Mouse (Mus musculus) C2C12 (cell line): ENCODE measurements around the gene Carmil2. TPM values are rescaled to one million over a fixed set of nuclear protein-coding genes. Genes with fewer than 3 reads are reported as not detected.

ENCODE experiments used
- H3K27me3 ChIP-seq: one replicate; pipeline ENCODE4 v1.6.1; 2011; ENCODE audit not compliant: control insufficient read depth, insufficient read depth, insufficient read length
- H3K36me3 ChIP-seq: one replicate; pipeline ENCODE4 v1.6.1; 2011; ENCODE audit not compliant: control insufficient read depth, insufficient read depth
- H3K4me3 ChIP-seq: one replicate; pipeline ENCODE4 v1.5.1; 2011; ENCODE audit warnings: mild to moderate bottlenecking, control low read depth; ENCODE audit not compliant: poor library complexity, insufficient read depth, severe bottlenecking
- H3K79me2 ChIP-seq: one replicate; pipeline ENCODE4 v1.6.1; 2011; ENCODE audit not compliant: control insufficient read depth, insufficient read depth
- H3K79me3 ChIP-seq: one replicate; pipeline ENCODE4 v1.6.1; 2011; ENCODE audit warnings: low read depth, control low read depth
- H3ac ChIP-seq: one replicate; pipeline ENCODE3; 2011; ENCODE audit warnings: low read depth; ENCODE audit not compliant: control insufficient read depth, insufficient read length
- CEBPB ChIP-seq: IDR thresholded peaks from one replicate; pipeline ENCODE4 v1.6.1; 2011; ENCODE audit warnings: low read depth, mild to moderate bottlenecking, control low read depth, moderate library complexity
- CTCF ChIP-seq: IDR thresholded peaks from one replicate; pipeline ENCODE4 v1.5.1; 2011; ENCODE audit not compliant: control insufficient read depth, insufficient read depth, insufficient read length
- FOSL1 ChIP-seq: IDR thresholded peaks from one replicate; pipeline ENCODE4 v1.8.0; 2011; ENCODE audit warnings: mild to moderate bottlenecking, low read length; ENCODE audit not compliant: poor library complexity, insufficient read depth, severe bottlenecking
- MAX ChIP-seq: IDR thresholded peaks from one replicate; pipeline ENCODE4 v1.6.1; 2011; ENCODE audit warnings: mild to moderate bottlenecking, control low read depth
- MYOD1 ChIP-seq: IDR thresholded peaks from one replicate; pipeline ENCODE4 v1.6.1; 2011; ENCODE audit warnings: low read depth; ENCODE audit not compliant: control insufficient read depth, insufficient read length
- MYOG ChIP-seq: IDR thresholded peaks from one replicate; pipeline ENCODE4 v1.6.1; 2011; ENCODE audit not compliant: control insufficient read depth, insufficient read length; ENCODE audit errors: extremely low read depth
- USF1 ChIP-seq: IDR thresholded peaks from one replicate; pipeline ENCODE4 v1.6.1; 2011; ENCODE audit warnings: low read depth, mild to moderate bottlenecking, control low read depth, moderate library complexity
- polyA plus RNA-seq: library from polyadenylated mRNA; unstranded; fragments of >200 nt; fragmentation: generic; extraction: Trizol; gene quantifications from one replicate; pipeline ENCODE4 v1.2.1, GENCODE M21; 2012; ENCODE audit warnings: missing spikeins

Gene Carmil2
- polyA plus RNA-seq, 1 experiment: 0.49 TPM

DNA sequence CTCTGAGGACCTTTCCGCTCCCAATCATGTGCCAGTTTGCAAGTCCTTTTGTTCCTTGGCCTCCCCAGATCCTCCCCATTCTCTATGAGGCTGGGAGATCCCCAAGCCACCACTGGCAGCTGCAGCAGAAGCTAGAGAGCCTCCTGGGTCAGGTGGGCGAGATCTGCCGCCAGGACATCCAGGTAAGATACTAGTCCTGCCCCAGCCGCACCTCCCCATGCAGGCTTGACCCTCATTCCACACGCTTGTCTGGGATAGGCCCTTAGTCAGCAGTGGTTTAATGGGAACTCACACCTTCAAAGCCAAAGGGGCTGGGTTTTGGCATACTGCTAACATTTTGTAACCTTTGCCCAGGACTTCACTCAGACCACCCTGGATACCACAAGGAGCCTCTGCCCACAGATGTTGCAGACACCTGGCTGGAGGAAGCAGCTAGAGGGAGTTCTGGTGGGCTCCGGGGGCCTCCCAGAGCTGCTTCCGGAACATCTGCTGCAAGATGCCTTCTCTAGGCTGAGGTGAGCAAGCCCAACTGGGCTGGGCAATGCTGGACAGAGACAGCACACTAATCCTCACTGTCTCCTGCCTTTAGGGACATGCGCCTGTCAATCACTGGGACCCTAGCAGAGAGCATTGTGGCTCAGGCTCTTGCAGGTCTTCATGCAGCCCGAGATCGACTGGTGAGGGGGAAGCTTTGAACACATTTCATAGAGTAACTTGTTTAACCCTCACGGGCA lies 6.5 kb downstream of the Carmil2 start:
- Histone ChIP-seq H3K4me3 (no peak overlapping the region), H3ac (no peak overlapping the region), H3K36me3 (no peaks in the 10 kb centered on the region), H3K27me3 (no peaks in the 10 kb centered on the region), H3K79me3 (no peaks in the 10 kb centered on the region), H3K79me2 (no peaks in the 10 kb centered on the region)
- TF ChIP-seq FOSL1 (no peak), MYOD1 (no peak), USF1 (no peak), CEBPB (no peak), CTCF (no peak), MYOG (no peak), MAX (no peak)

DNA sequence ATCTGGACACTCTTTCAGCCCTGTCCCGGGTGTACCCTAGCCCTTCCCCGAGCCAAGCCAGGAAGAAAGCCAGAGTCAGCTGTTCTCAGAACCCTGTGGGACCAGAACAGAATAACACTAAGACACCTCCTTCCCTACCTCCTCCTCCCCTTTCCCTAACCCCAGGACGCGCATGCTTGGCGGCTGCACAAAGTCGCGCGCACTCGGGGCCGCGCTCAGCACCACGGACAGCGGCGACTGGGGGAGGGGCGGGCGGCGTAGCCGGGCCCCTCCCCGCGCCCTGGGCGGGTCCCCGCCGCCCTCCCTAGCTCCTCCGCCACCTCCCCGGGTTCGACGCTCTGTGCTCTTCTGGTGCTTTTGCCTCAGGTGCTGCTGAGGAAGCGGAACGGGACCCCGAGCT lies 7.6 kb downstream of the Carmil2 start:
- Histone ChIP-seq H3K4me3 (no peak overlapping the region), H3K79me3 (no peaks in the 10 kb centered on the region), H3K79me2 (no peaks in the 10 kb centered on the region), H3ac (no peak overlapping the region), H3K27me3 (no peaks in the 10 kb centered on the region), H3K36me3 (peaks cover 7% of the 10 kb centered on the region)
- TF ChIP-seq FOSL1 (no peak), CEBPB (no peak), MYOD1 (no peak), USF1 (no peak), MAX (no peak), MYOG (no peak), CTCF (no peak)

DNA sequence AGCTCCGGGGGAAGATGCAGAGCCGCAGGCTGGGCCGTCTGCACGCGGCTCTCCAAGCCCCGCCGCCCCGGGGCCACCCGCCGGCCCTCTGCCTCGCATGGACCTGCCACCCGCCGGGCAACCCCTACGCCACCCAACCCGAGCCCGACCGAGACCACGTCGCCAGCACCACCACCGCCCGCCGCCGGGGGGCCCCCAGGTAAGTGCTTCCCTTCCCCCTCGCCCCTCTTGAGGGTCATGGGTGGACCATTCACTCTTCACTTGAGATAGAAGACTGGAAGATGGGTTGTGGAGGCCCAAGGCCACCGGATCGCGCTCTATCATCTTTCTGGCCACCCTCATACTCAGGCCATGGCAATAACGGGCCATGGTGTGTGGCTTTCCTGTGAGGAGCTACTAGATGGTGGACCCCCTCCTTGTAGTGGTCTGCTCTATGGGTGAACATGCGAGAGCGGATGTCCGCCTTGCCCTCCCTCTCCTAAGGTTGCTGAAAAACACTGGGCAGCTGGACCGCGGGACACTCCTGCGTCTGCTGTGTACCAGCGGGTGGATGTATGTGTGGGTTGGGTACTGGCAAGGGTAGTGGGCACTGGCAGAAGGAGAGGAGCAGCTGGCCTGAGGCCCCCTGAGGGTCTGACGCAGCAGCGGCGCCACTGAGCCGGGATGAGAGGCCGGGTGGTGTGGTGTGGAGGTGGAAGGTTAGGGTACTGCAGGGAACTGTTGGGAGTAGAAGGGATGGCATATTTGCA lies 8.2 kb downstream of the Carmil2 start:
- TF ChIP-seq CTCF: no peak
- no peak for TF ChIP-seq USF1
- no peak for TF ChIP-seq FOSL1
- no peak for TF ChIP-seq CEBPB
- TF ChIP-seq MAX: no peak
- TF ChIP-seq MYOD1: no peak
- TF ChIP-seq MYOG: no peak
- Histone ChIP-seq H3K36me3 (peaks cover 8% of the 10 kb centered on the region), H3ac (no peak overlapping the region), H3K79me3 (no peaks in the 10 kb centered on the region), H3K79me2 (no peaks in the 10 kb centered on the region), H3K27me3 (no peaks in the 10 kb centered on the region), H3K4me3 (no peak overlapping the region)

DNA sequence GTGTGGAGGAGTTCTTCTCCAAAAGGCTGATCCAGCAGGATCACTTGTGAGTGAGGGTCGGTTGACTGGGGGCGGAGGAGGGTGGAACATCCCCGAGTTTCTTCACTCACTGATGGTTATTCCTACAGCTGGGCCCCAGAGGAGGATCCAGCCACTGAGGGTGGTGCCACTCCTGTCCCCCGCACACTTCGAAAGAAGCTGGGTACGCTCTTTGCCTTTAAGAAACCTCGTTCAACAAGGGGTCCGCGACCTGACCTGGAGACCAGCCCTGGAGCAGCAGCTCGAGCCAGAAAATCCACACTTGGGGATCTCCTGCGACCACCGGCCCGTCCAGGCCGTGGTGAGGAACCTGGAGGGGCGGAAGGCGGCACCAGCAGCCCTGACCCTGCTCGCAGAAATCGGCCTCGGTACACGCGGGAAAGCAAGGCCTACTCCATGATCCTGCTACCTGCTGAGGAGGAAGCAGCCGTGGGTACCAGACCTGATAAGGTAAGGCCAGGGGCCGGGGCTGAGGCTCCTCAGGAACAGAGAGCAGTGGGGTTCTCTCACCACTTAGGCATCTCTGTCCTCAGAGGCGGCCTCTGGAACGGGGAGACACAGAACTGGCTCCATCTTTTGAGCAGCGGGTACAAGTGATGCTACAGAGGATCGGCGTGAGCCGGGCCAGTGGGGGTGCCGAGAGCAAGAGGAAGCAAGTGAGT lies 9.2 kb downstream of the Carmil2 start:
- Histone ChIP-seq H3K36me3 (peaks cover 8% of the 10 kb centered on the region), H3ac (no peak overlapping the region), H3K27me3 (no peaks in the 10 kb centered on the region), H3K79me2 (peaks cover 4% of the 10 kb centered on the region), H3K4me3 (no peak overlapping the region), H3K79me3 (peaks cover 2% of the 10 kb centered on the region)
- TF ChIP-seq CTCF: no peak
- TF ChIP-seq MYOG: no peak
- TF ChIP-seq USF1: no peak
- no peak for TF ChIP-seq CEBPB
- TF ChIP-seq MAX: no peak
- no peak for TF ChIP-seq MYOD1
- TF ChIP-seq FOSL1: no peak

DNA sequence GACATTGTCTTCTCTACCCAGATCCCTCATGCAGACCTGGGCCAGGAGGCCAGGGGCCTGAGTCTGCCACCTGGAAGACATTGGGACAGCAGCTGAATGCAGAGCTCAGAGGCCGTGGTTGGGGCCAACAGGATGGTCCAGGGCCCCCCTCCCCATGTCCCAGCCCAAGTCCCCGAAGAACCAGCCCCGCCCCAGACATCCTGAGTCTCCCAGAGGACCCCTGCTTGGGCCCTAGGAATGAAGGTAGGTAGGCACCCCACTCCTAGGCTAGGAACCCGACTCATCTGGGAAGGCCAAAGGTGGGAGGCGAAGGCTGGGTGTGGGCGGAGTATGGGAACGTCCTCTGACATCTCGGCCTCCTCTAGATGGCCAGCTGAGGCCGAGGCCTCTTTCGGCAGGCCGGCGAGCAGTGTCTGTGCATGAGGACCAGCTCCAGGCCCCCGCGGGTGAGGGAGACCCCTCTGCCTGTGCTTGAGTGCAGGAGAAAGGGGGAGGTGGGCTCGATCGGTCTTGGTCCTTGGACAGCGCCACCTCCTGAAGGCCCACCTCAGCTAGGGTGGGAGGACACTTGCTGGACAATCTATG lies 11.2 kb downstream of the Carmil2 start:
- Histone ChIP-seq H3K79me3 (peaks cover 2% of the 10 kb centered on the region), H3K36me3 (peaks cover 8% of the 10 kb centered on the region), H3ac (no peak overlapping the region), H3K4me3 (no peak overlapping the region), H3K79me2 (peaks cover 8% of the 10 kb centered on the region), H3K27me3 (no peaks in the 10 kb centered on the region)
- no peak for TF ChIP-seq MYOG
- no peak for TF ChIP-seq USF1
- TF ChIP-seq MYOD1: no peak
- TF ChIP-seq CTCF: no peak
- no peak for TF ChIP-seq FOSL1
- no peak for TF ChIP-seq MAX
- TF ChIP-seq CEBPB: no peak
